Mouse (Mus musculus): Measurements from ENCODE around the gene Esp38. TPM values are rescaled to one million over a fixed set of nuclear protein-coding genes. Genes with fewer than 3 reads are reported as not detected.
"Not testable (repeated sequence)": the region's sequence is repeated elsewhere in the genome, so short reads cannot be mapped to it uniquely, and the experiment has no call there.

The Esp38 gene
- total RNA-seq (2018; cell fraction: chromatin; rRNA removed), result not detected
- not detected for total RNA-seq (2018; cell fraction: cytosol; rRNA removed)
- not detected for total RNA-seq (2018; cell fraction: nucleus; rRNA removed)
- polyA plus RNA-seq (2018), result not detected in 3 replicates

- 69% methylated on average over 3 of the region's 3 CpGs for WGBS (ENCODE audit: missing documents)
- Histone ChIP-seq H3K4me3 (ENCODE audit: inconsistent target) (no peak within 1 kb of the TSS), H3K79me2 (ENCODE audit: inconsistent target) (no peaks in the 10 kb centered on the region), H3K27ac (no peak within 1 kb of the TSS), H3K36me3 (ENCODE audit: inconsistent target) (no peaks in the 10 kb centered on the region)
Observed at GRCm38 (mm10) chr17:39950220-39950619, at the start of gene Esp38. Esp38 (plus strand) TSS chr17:39950520.

- not testable (repeated sequence) for H3K36me3 ChIP-seq (ENCODE audit: inconsistent target); H3K79me2 ChIP-seq (ENCODE audit: inconsistent target); H3K4me3 ChIP-seq (ENCODE audit: inconsistent target); H3K27ac ChIP-seq
- 50% methylated on average over 1 of the region's 8 CpGs for WGBS (ENCODE audit: missing documents)
Observed at GRCm38 (mm10) chr17:39902928-39903545, 47.3 kb upstream of the Esp38 start.

Other genes starting within 250 kb of the Esp38 start
- gene AC192777.2, start 144.9 kb downstream of the Esp38 start, polyA plus RNA-seq (2018), result not detected in 3 replicates

All from macrophage (primary cell).